Mouse (Mus musculus) B cell, adult 62 days (primary cell): ENCODE results near the gene Gm13040. TPM values are rescaled to one million over a fixed set of nuclear protein-coding genes. Genes with fewer than 3 reads are reported as not detected.

Source experiments
- total RNA-seq: library from RNA; stranded (reverse); gene quantifications from 4 replicates; pipeline ENCODE4 v1.2.4, GENCODE M21; 2023

Gm13040 gene
- not detected in 4 replicates for total RNA-seq

GRCm38 (mm10) chr4:143535654-143536053 lies at the start of gene Gm13040:
Gm13040 (plus strand) TSS chr4:143535954.

DNA sequence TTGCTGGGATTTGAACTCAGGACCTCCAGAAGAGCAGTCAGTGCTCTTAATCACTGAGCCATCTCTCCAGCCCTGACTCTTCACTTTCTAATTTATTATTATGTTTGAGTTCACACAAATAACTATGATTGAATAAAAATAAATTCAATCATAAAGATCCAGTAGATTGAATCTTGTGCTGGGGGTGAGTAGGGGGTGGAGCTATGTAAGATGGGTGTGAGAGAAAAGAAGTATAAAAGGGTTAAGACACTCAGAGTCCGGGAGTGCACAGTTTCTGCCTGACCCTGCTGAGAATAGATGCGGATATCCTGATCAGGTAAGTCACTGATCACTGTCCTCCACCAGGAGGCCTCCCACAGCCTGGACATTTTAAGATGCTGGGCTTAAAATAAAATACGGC lies 24.7 kb upstream of the Gm13040 start, which contains the start of gene Gm13043:
TSS of gene Gm13043 (plus strand) at position 301 of the 400 bp plus-strand sequence.

GRCm38 (mm10) chr4:143551400-143551799 lies 15.6 kb downstream of the Gm13040 start, which contains the start of the genes BC080695 and Gm13057:
BC080695 (plus strand) TSS chr4:143551700.
Gm13057 (plus strand) TSS chr4:143551709.

Other genes with a start within 250 kb of the Gm13040 start
- not detected in 4 replicates for gene Pdpn, start 236.4 kb upstream of the Gm13040 start, total RNA-seq
- gene Lrrc38, start 186.2 kb upstream of the Gm13040 start, total RNA-seq: not detected in 4 replicates
- not detected in 4 replicates for gene Pramel1, start 141.5 kb upstream of the Gm13040 start, total RNA-seq
- 64.5 to 79.0 TPM (median 66.2 TPM) in 4 replicates for gene Pramef8, start 123.5 kb upstream of the Gm13040 start, total RNA-seq
- gene Oog4, start 85.6 kb upstream of the Gm13040 start, total RNA-seq: not detected in 4 replicates
- gene Gm13043, start 24.6 kb upstream of the Gm13040 start, total RNA-seq: not detected in 4 replicates
- gene BC080695, start 15.7 kb downstream of the Gm13040 start, total RNA-seq: not detected in 4 replicates
- gene Gm13057, start 15.8 kb downstream of the Gm13040 start, total RNA-seq: not detected in 4 replicates
- gene Gm13083, start 79.0 kb downstream of the Gm13040 start, total RNA-seq: not detected in 4 replicates
- not detected in 4 replicates for gene Gm13088, start 121.3 kb downstream of the Gm13040 start, total RNA-seq
- not detected in 4 replicates for gene Gm13089, start 166.8 kb downstream of the Gm13040 start, total RNA-seq
- not detected in 4 replicates for gene Gm13078, start 183.5 kb downstream of the Gm13040 start, total RNA-seq